Mouse (Mus musculus) hindbrain, embryonic 12.5 days (tissue): ENCODE data around the gene Alkbh6. TPM values are rescaled to one million over a fixed set of nuclear protein-coding genes. Genes with fewer than 3 reads are reported as not detected.

Experiments used
- ATAC-seq: fragments of 200-750 bp; cut with Nextera tagmentation; 2 replicates; pipeline ENCODE4 v1.8.0; 2017; ENCODE audit warnings: moderate TSS enrichment; ENCODE audit not compliant: low FRiP score
- H3K27ac ChIP-seq: fragments of 300-500 bp; sonication (generic); 2 replicates; pipeline ENCODE4 v1.5.1; 2016; ENCODE audit warnings: mild to moderate bottlenecking
- H3K27me3 ChIP-seq: fragments of 300-500 bp; sonication (generic); 2 replicates; pipeline ENCODE4 v1.6.1; 2016; ENCODE audit warnings: mild to moderate bottlenecking
- H3K36me3 ChIP-seq: fragments of 300-500 bp; sonication (generic); 2 replicates; pipeline ENCODE4 v1.6.1; 2016; ENCODE audit warnings: mild to moderate bottlenecking
- H3K4me1 ChIP-seq: fragments of 300-500 bp; sonication (generic); 2 replicates; pipeline ENCODE4 v1.6.1; 2016
- H3K4me2 ChIP-seq: fragments of 300-500 bp; sonication (generic); replicated peaks from 2 replicates; pipeline ENCODE4 v1.6.1; 2016; ENCODE audit warnings: mild to moderate bottlenecking
- H3K4me3 ChIP-seq: fragments of 300-500 bp; sonication (generic); 2 replicates; pipeline ENCODE4 v1.5.1; 2016; ENCODE audit warnings: mild to moderate bottlenecking
- H3K9ac ChIP-seq: fragments of 300-500 bp; sonication (generic); 2 replicates; pipeline ENCODE4 v1.6.1; 2016; ENCODE audit warnings: mild to moderate bottlenecking, moderate library complexity
- H3K9me3 ChIP-seq: fragments of 300-500 bp; sonication (generic); replicated peaks from 2 replicates; pipeline ENCODE4 v1.6.1; 2016; ENCODE audit warnings: mild to moderate bottlenecking
- WGBS: fragments of 180-500 bp; shearing (Covaris S2); methylation state at CpG from one replicate; pipeline ENCODE4 v1.1.7; 2016; 5-methylcytosine and 5-hydroxymethylcytosine counted together
- polyA plus RNA-seq: library from polyadenylated mRNA; unstranded; fragments of >200 nt; fragmentation: Nextera tagmentation; extraction: Ambion mirVana; gene quantifications from 2 replicates; pipeline ENCODE4 v1.2.1, GENCODE M21; 2016

The Alkbh6 gene
- polyA plus RNA-seq, 1 experiment from 2014 or later, result 93.5 TPM

- Histone ChIP-seq H3K27me3 (no peaks in the 10 kb centered on the region), H3K4me1 (no peaks in the 10 kb centered on the region), H3K9ac (no peak overlapping the region), H3K9me3 (no peaks in the 10 kb centered on the region; the same call in 1 of the 2 replicates), H3K4me2 (no peak overlapping the region), H3K36me3 (peaks cover 80% of the 10 kb centered on the region), H3K27ac (no peak overlapping the region), H3K4me3 (no peak overlapping the region)
- WGBS, result 54% methylated on average over 3 of the region's 3 CpGs
- no peak for ATAC-seq
Measured at GRCm38 (mm10) chr7:30300914-30301313, 7.6 kb upstream of the Alkbh6 start.

GRCm38 (mm10) chr7:30306083-30306779, 2.3 kb upstream of the Alkbh6 start:
- H3K4me3 ChIP-seq, result no peak overlapping the region
- no peaks in the 10 kb centered on the region; the same call in 1 of the 2 replicates for H3K9me3 ChIP-seq
- H3K4me2 ChIP-seq, result no peak overlapping the region
- H3K9ac ChIP-seq, result no peak overlapping the region
- peaks cover 17% of the 10 kb centered on the region for H3K4me1 ChIP-seq
- no peak for ATAC-seq
- 0 out of 2 replicates have a peak overlapping the region, but pooled peaks have one; percentile 26 for H3K27ac ChIP-seq
- H3K27me3 ChIP-seq, result no peaks in the 10 kb centered on the region
- H3K36me3 ChIP-seq, result peaks cover 53% of the 10 kb centered on the region
- WGBS, result 91% methylated on average over 16 of the region's 16 CpGs

GRCm38 (mm10) chr7:30309395-30310129, 1.0 kb downstream of the Alkbh6 start:
- H3K36me3 ChIP-seq, result peaks cover 38% of the 10 kb centered on the region
- 65% methylated on average over 15 of the region's 15 CpGs for WGBS
- no peak for ATAC-seq

GRCm38 (mm10) chr7:30310136-30310535, 1.6 kb downstream of the Alkbh6 start:
- Histone ChIP-seq H3K4me3 (no peak overlapping the region), H3K27me3 (no peaks in the 10 kb centered on the region), H3K27ac (no peak overlapping the region), H3K4me1 (peaks cover 21% of the 10 kb centered on the region), H3K9ac (no peak overlapping the region), H3K4me2 (peak overlapping the region; percentile 92; the same call in 1 of the 2 replicates), H3K36me3 (peaks cover 38% of the 10 kb centered on the region), H3K9me3 (no peaks in the 10 kb centered on the region)
- no peak for ATAC-seq
- 91% methylated on average over 12 of the region's 12 CpGs for WGBS

More at GRCm38 (mm10) chr7:30309395-30310129, 1.0 kb downstream of the Alkbh6 start:
- Histone ChIP-seq H3K4me1 (peaks cover 19% of the 10 kb centered on the region), H3K4me3 (peak overlapping the region; percentile 66), H3K9me3 (no peaks in the 10 kb centered on the region), H3K27me3 (no peaks in the 10 kb centered on the region), H3K9ac (peak overlapping the region; percentile 74), H3K4me2 (peak overlapping the region; percentile 92), H3K27ac (no peak overlapping the region)

GRCm38 (mm10) chr7:30313666-30314320, 5.3 kb downstream of the Alkbh6 start:
- H3K27ac ChIP-seq, result no peak overlapping the region
- 54% methylated on average over 27 of the region's 27 CpGs for WGBS
- H3K4me2 ChIP-seq, result no peak overlapping the region
- peaks cover 20% of the 10 kb centered on the region for H3K36me3 ChIP-seq
- H3K9ac ChIP-seq, result no peak overlapping the region
- no peaks in the 10 kb centered on the region for H3K9me3 ChIP-seq
- H3K27me3 ChIP-seq, result no peaks in the 10 kb centered on the region
- no peak overlapping the region for H3K4me3 ChIP-seq
- H3K4me1 ChIP-seq, result peaks cover 17% of the 10 kb centered on the region
- ATAC-seq, result no peak

GRCm38 (mm10) chr7:30314721-30315155, 6.2 kb downstream of the Alkbh6 start, which contains the start of gene Syne4:
Syne4 (plus strand) TSS chr7:30314807.
- no peak for ATAC-seq
- Histone ChIP-seq H3K4me3 (peak within 1 kb of the TSS; percentile 27), H3K36me3 (peaks cover 20% of the 10 kb centered on the region), H3K4me2 (peak within 1 kb of the TSS; percentile 43), H3K9ac (peak within 1 kb of the TSS; percentile 46; the same call in 1 of the 2 replicates), H3K27me3 (no peaks in the 10 kb centered on the region), H3K9me3 (no peaks in the 10 kb centered on the region), H3K4me1 (peaks cover 10% of the 10 kb centered on the region; the same call in 1 of the 2 replicates), H3K27ac (no peak within 1 kb of the TSS)
- 2% methylated on average over 9 of the region's 9 CpGs for WGBS

GRCm38 (mm10) chr7:30315559-30316529, 7.3 kb downstream of the Alkbh6 start:
- no peak for ATAC-seq
- H3K36me3 ChIP-seq, result peaks cover 16% of the 10 kb centered on the region
- peaks cover 7% of the 10 kb centered on the region; the same call in 1 of the 2 replicates for H3K4me1 ChIP-seq
- no peak overlapping the region for H3K27ac ChIP-seq
- H3K27me3 ChIP-seq, result no peaks in the 10 kb centered on the region
- H3K4me3 ChIP-seq, result peak overlapping the region; percentile 27; the same call in 1 of the 2 replicates
- peak overlapping the region; percentile 43; the same call in 1 of the 2 replicates for H3K4me2 ChIP-seq
- H3K9me3 ChIP-seq, result no peaks in the 10 kb centered on the region
- H3K9ac ChIP-seq, result no peak overlapping the region
- 80% methylated on average over 13 of the region's 13 CpGs for WGBS

- Histone ChIP-seq H3K36me3 (peaks cover 2% of the 10 kb centered on the region; the same call in 1 of the 2 replicates), H3K4me2 (no peak overlapping the region), H3K4me1 (peaks cover 19% of the 10 kb centered on the region), H3K9me3 (no peaks in the 10 kb centered on the region), H3K27ac (no peak overlapping the region), H3K9ac (no peak overlapping the region), H3K4me3 (no peak overlapping the region), H3K27me3 (no peaks in the 10 kb centered on the region)
- ATAC-seq, result no peak
- WGBS, result 89% methylated on average over 3 of the region's 3 CpGs
Measured at GRCm38 (mm10) chr7:30318142-30318541, 9.6 kb downstream of the Alkbh6 start.

GRCm38 (mm10) chr7:30320946-30321345, 12.4 kb downstream of the Alkbh6 start:
- Histone ChIP-seq H3K4me2 (peak overlapping the region; percentile 76), H3K9ac (0 out of 2 replicates have a peak overlapping the region, but pooled peaks have one; percentile 79), H3K4me1 (peaks cover 13% of the 10 kb centered on the region), H3K4me3 (peak overlapping the region; percentile 75), H3K36me3 (no peaks in the 10 kb centered on the region), H3K27ac (no peak overlapping the region), H3K9me3 (0 out of 2 replicates have a peak, but pooled peaks cover 4% of the 10 kb centered on the region), H3K27me3 (no peaks in the 10 kb centered on the region)
- 71% methylated on average over 2 of the region's 2 CpGs for WGBS
- no peak for ATAC-seq

GRCm38 (mm10) chr7:30321539-30322284, 13.2 kb downstream of the Alkbh6 start, which contains the start of gene E130208F15Rik:
E130208F15Rik (plus strand) TSS chr7:30321740.
- peak within 1 kb of the TSS; percentile 79 for H3K9ac ChIP-seq
- peak; percentile 84 for ATAC-seq
- peak within 1 kb of the TSS; percentile 75 for H3K4me3 ChIP-seq
- peaks cover 13% of the 10 kb centered on the region for H3K4me1 ChIP-seq
- no peaks in the 10 kb centered on the region for H3K36me3 ChIP-seq
- 0 out of 2 replicates have a peak, but pooled peaks cover 4% of the 10 kb centered on the region for H3K9me3 ChIP-seq
- peak within 1 kb of the TSS; percentile 86 for H3K27ac ChIP-seq
- H3K4me2 ChIP-seq, result peak within 1 kb of the TSS; percentile 76
- no peaks in the 10 kb centered on the region for H3K27me3 ChIP-seq
- under 1% methylated on average over 61 of the region's 63 CpGs for WGBS
